Comparison of ENCODE assay signal across 36 mouse cellular contexts in the genomic region with DNA sequence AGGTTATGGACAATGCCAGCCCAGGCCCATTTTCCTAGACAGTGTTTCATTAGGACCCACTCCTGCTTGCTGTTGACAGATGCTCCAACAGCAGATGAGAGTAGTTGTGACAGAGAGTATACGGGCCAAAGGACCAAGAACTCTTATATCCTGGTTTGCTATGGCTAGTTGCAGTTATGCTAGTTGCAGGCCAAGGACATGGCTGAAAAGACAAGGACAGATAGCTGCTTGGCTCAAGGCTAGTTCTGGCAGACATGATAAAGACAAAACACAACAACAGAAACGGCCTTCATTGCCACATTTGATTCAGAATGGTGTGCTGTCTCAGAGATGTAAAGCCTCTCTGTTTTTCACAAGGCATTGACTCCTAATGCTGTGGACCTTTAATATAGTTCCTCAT. TPM values are rescaled to one million over a fixed set of nuclear protein-coding genes. Genes with fewer than 3 reads are reported as not detected.
A peak's percentile ranks its signal among the peaks of the same experiment; 100 is the strongest.
DNase-seq lines count a peak whose midpoint lies in the region; ATAC-seq and TF ChIP-seq lines count a peak whose summit lies in the region.
"Had no signal": no experiment of that assay in that cellular context is flagged by ENCODE, and none has a peak within 500 bp of the region (broad histone marks: within the 10 kb centered on the region; RNA-seq: fewer than 3 reads in every experiment).

No protein-coding gene starts in this region.

- no peaks in the 10 kb centered on the region for H3K27me3 ChIP-seq in kidney, adult 2 months (replicated peaks; ENCODE audit: control insufficient read depth, insufficient read depth, low read length)
- no peaks in the 10 kb centered on the region for H3K27me3 ChIP-seq in lung, embryonic 15.5 days
- H3K27me3 ChIP-seq: CH12.LX; embryonic facial prominence, embryonic 12.5 days; megakaryocyte, embryonic 14.5 days; midbrain, embryonic 12.5 days; neural tube, embryonic 12.5 days had no signal

- no peak overlapping the region for H3K9ac ChIP-seq in lung, embryonic 15.5 days
- H3K9ac ChIP-seq: embryonic facial prominence, embryonic 12.5 days; hindbrain, embryonic 14.5 days; midbrain, embryonic 12.5 days; neural tube, embryonic 12.5 days had no signal

- no peaks in the 10 kb centered on the region for H3K36me3 ChIP-seq in kidney, adult 2 months (ENCODE audit: control insufficient read depth, insufficient read depth, low read length)
- H3K36me3 ChIP-seq in lung, embryonic 15.5 days, result peaks cover 8% of the 10 kb centered on the region; the same call in 1 of the 2 replicates
- H3K36me3 ChIP-seq: embryonic facial prominence, embryonic 12.5 days; midbrain, embryonic 12.5 days; neural tube, embryonic 12.5 days had no signal

- H3K4me3 ChIP-seq in kidney, adult 2 months (ENCODE audit: insufficient read depth, low read depth, low read length), result no peak overlapping the region
- H3K4me3 ChIP-seq in lung, embryonic 15.5 days, result no peak overlapping the region
- H3K4me3 ChIP-seq: embryonic facial prominence, embryonic 12.5 days; megakaryocyte, embryonic 14.5 days; midbrain, embryonic 12.5 days; myocyte; neural tube, embryonic 12.5 days had no signal

- peak; percentile 67 to 87 for DNase-seq in adrenal gland, adult (ENCODE audit: inconsistent age in 2 of 2, low spot score in 1 of 2)
- no peak for DNase-seq in adrenal gland, postnatal 4 days (ENCODE audit: low spot score in 2 of 2)
- DNase-seq in kidney, adult 2 months, result no peak
- no peak for DNase-seq in kidney, postnatal 4 days
- no peak for DNase-seq in lung, postnatal 36 days
- peak; percentile 50 to 53 for DNase-seq in adrenal gland, postnatal 36 days
- DNase-seq: cerebellum, adult 11-12 months; cerebellum, adult 9-11 months; embryo, embryonic 11 days; gastrocnemius, postnatal 14 days; kidney, postnatal 14 days; right cerebral cortex, postnatal 14 days; spleen, adult 18-20 months; thymus, postnatal 14 days had no signal

- peak overlapping the region; percentile 5; the same call in 1 of the 2 replicates for H3K27ac ChIP-seq in kidney, adult 2 months (ENCODE audit: insufficient read depth, low read depth, low read length)
- H3K27ac ChIP-seq in lung, embryonic 15.5 days, result peak overlapping the region; percentile 58
- H3K27ac ChIP-seq: embryonic facial prominence, embryonic 12.5 days; hindbrain, embryonic 14.5 days; midbrain, embryonic 12.5 days; neural tube, embryonic 12.5 days had no signal

- H3K4me1 ChIP-seq in kidney, adult 2 months (ENCODE audit: control insufficient read depth, insufficient read depth, low read length), result no peaks in the 10 kb centered on the region
- peaks cover 14% of the 10 kb centered on the region for H3K4me1 ChIP-seq in lung, embryonic 15.5 days
- H3K4me1 ChIP-seq: embryonic facial prominence, embryonic 12.5 days; midbrain, embryonic 12.5 days; neural tube, embryonic 12.5 days had no signal

- no peak for TF ChIP-seq POLR2A in kidney, adult 2 months (IDR thresholded peaks at IDR 0.05; ENCODE audit: low read depth, low read length)

- no peaks in the 10 kb centered on the region for H3K9me3 ChIP-seq in lung, embryonic 15.5 days
- H3K9me3 ChIP-seq: embryonic facial prominence, embryonic 12.5 days; midbrain, embryonic 12.5 days had no signal

- WGBS in kidney, adult 2 months, result 79% methylated on average over 2 of the region's 2 CpGs
- 28% methylated on average over 2 of the region's 2 CpGs for WGBS in lung, embryonic 15.5 days

- TF ChIP-seq CTCF in kidney, adult 2 months (conservative IDR thresholded peaks at IDR 0.05; ENCODE audit: insufficient read depth, insufficient read length, low read depth, low read length), result no peak

- ATAC-seq in lung, embryonic 15.5 days (ENCODE audit: borderline replicate concordance, extremely low read depth, low FRiP score, low TSS enrichment), result no peak
- ATAC-seq: activated CD4-positive, CD25-positive, alpha-beta regulatory T cell, adult 4 months; forebrain, embryonic 14.5 days; intestine, postnatal 0 days had no signal

- no peak overlapping the region for H3K4me2 ChIP-seq in lung, embryonic 15.5 days
- H3K4me2 ChIP-seq: embryonic facial prominence, embryonic 12.5 days; heart, embryonic 11.5 days; hindbrain, embryonic 14.5 days; midbrain, embryonic 12.5 days; neural tube, embryonic 12.5 days had no signal

RNA-seq across cellular contexts. Expression of a gene that starts 10.7 kb away (rescaled TPM):
- total RNA-seq in adrenal gland, postnatal 4 days (2021), result 10 to 100 TPM; 60.3 to 62.4 TPM
- 6.1 and 7.1 TPM in 2 replicates for polyA plus RNA-seq in kidney, adult 2 months (2012; rRNA removed)
- polyA plus RNA-seq in lung, embryonic 15.5 days (2015; fragmentation: Nextera tagmentation; extraction: Ambion mirVana), result 34.5 and 34.6 TPM in 2 replicates
- 10 to 100 TPM; 22.0 to 38.0 TPM for total RNA-seq in adrenal gland, postnatal 36 days (2021)

RNA-seq across cellular contexts. Expression of a gene that starts 27.3 kb away (rescaled TPM):
- 10 to 100 TPM; 18.3 to 18.7 TPM for total RNA-seq in adrenal gland, postnatal 4 days (2021)
- polyA plus RNA-seq in kidney, adult 2 months (2012; rRNA removed), result 9.7 and 14.2 TPM in 2 replicates
- polyA plus RNA-seq in lung, embryonic 15.5 days (2015; fragmentation: Nextera tagmentation; extraction: Ambion mirVana), result 32.3 and 36.3 TPM in 2 replicates
- total RNA-seq in adrenal gland, postnatal 36 days (2021), result 10 to 100 TPM; 18.7 to 20.0 TPM

RNA-seq across cellular contexts. Expression of a gene that starts 51.5 kb away (rescaled TPM):
- under 1 TPM in 1 of 2 experiments, not detected in 1; 0.08 TPM for total RNA-seq in adrenal gland, postnatal 4 days (2021)
- 0.03 and 0.08 TPM in 2 replicates for polyA plus RNA-seq in kidney, adult 2 months (2012; rRNA removed)
- polyA plus RNA-seq in lung, embryonic 15.5 days (2015; fragmentation: Nextera tagmentation; extraction: Ambion mirVana), result 0.15 and 0.19 TPM in 2 replicates
- total RNA-seq in adrenal gland, postnatal 36 days (2021), result under 1 TPM; 0.13 to 0.16 TPM
- total RNA-seq: gastrocnemius, postnatal 14 days; granulocyte monocyte progenitor cell, adult 5-6 weeks; hematopoietic stem cell, adult 5-6 weeks; layer of hippocampus, adult 18-20 months; layer of hippocampus, postnatal 10 days; left cerebral cortex, adult 18-20 months; left cerebral cortex, postnatal 14 days; liver, adult 2 months had no signal
- polyA plus RNA-seq: kidney, embryonic 14.5 days; limb, embryonic 11.5 days; stomach, embryonic 16.5 days had no signal

Comparison
In these comparisons a context has a peak if more than half of its experiments do, and no peak if none do; other contexts are left out.
1. DNase-seq: peak in adrenal gland, adult (2 of 2) and adrenal gland, postnatal 36 days (2 of 2); none in adrenal gland, postnatal 4 days (0 of 2), kidney, adult 2 months (single experiment), kidney, postnatal 4 days (0 of 2) and lung, postnatal 36 days (single experiment).